Mouse (Mus musculus) layer of hippocampus, postnatal 14 days (tissue): ENCODE measurements around the gene Zbtb18. TPM values are rescaled to one million over a fixed set of nuclear protein-coding genes. Genes with fewer than 3 reads are reported as not detected.
"Not testable (repeated sequence)": the region's sequence is repeated elsewhere in the genome, so short reads cannot be mapped to it uniquely, and the experiment has no call there.

Experiments used
- DNase-seq, 2 experiments: peaks; one replicate each; pipeline ENCODE4 v3.0.0; 2021 to 2022; ENCODE audit warnings: low spot score in 2 of 2, mixed read lengths in 1 of 2
- total RNA-seq, 2 experiments: library from RNA; stranded (reverse); gene quantifications; 2 replicates each; pipeline ENCODE4 v1.2.3; 2021

Zbtb18 gene
- total RNA-seq, 2 experiments from 2014 or later: 592 to 608 TPM

- DNase-seq: no peak
Measured at GRCm38 (mm10) chr1:177445461-177446130, 3.4 kb downstream of the Zbtb18 start.

- no peak for DNase-seq
Measured at GRCm38 (mm10) chr1:177447086-177447485, 4.9 kb downstream of the Zbtb18 start.

GRCm38 (mm10) chr1:177447541-177448111, 5.5 kb downstream of the Zbtb18 start:
- DNase-seq: no peak

GRCm38 (mm10) chr1:177448121-177448561, 6.0 kb downstream of the Zbtb18 start:
- DNase-seq: no peak

GRCm38 (mm10) chr1:177448921-177449320, 6.8 kb downstream of the Zbtb18 start:
- DNase-seq: no peak

GRCm38 (mm10) chr1:177449857-177450256, 7.7 kb downstream of the Zbtb18 start:
- not testable (repeated sequence) for DNase-seq

GRCm38 (mm10) chr1:177451041-177451440, 8.9 kb downstream of the Zbtb18 start:
- DNase-seq: no peak

- no peak for DNase-seq
Measured at GRCm38 (mm10) chr1:177451991-177452431, 9.9 kb downstream of the Zbtb18 start.

GRCm38 (mm10) chr1:177452987-177453386, 10.8 kb downstream of the Zbtb18 start:
- DNase-seq: no peak

- no peak for DNase-seq
Measured at GRCm38 (mm10) chr1:177453806-177454205, 11.7 kb downstream of the Zbtb18 start.

GRCm38 (mm10) chr1:177454492-177454891, 12.3 kb downstream of the Zbtb18 start:
- DNase-seq: no peak

- DNase-seq: no peak
Measured at GRCm38 (mm10) chr1:177455466-177455865, 13.3 kb downstream of the Zbtb18 start.

GRCm38 (mm10) chr1:177456208-177456607, 14.1 kb downstream of the Zbtb18 start:
- no peak for DNase-seq

GRCm38 (mm10) chr1:177456772-177457171, 14.6 kb downstream of the Zbtb18 start:
- DNase-seq: no peak

- DNase-seq: no peak
Measured at GRCm38 (mm10) chr1:177457981-177458380, 15.8 kb downstream of the Zbtb18 start.

GRCm38 (mm10) chr1:177458456-177459389, 16.6 kb downstream of the Zbtb18 start:
- DNase-seq: no peak

- no peak for DNase-seq
Measured at GRCm38 (mm10) chr1:177459536-177459935, 17.4 kb downstream of the Zbtb18 start.

- no peak for DNase-seq
Measured at GRCm38 (mm10) chr1:177467150-177467549, 25.0 kb downstream of the Zbtb18 start.

GRCm38 (mm10) chr1:177468436-177468835, 26.3 kb downstream of the Zbtb18 start:
- DNase-seq: no peak

- no peak for DNase-seq
Measured at GRCm38 (mm10) chr1:177470091-177470490, 27.9 kb downstream of the Zbtb18 start.

- DNase-seq: no peak
Measured at GRCm38 (mm10) chr1:177470951-177471350, 28.8 kb downstream of the Zbtb18 start.
